Mouse (Mus musculus) frontal cortex, adult 2 months (tissue): ENCODE results near the gene Vmn1r101. TPM values are rescaled to one million over a fixed set of nuclear protein-coding genes. Genes with fewer than 3 reads are reported as not detected.
"Not testable (repeated sequence)": the region's sequence is repeated elsewhere in the genome, so short reads cannot be mapped to it uniquely, and the experiment has no call there.

Experiments
- DNase-seq, 2 experiments: peaks; one replicate each; pipeline ENCODE4 v3.0.0; 2022; ENCODE audit warnings: low spot score in 1 of 2; ENCODE audit errors: extremely low spot score in 1 of 2
- polyA plus RNA-seq: library from polyadenylated mRNA; depleted of rRNA; stranded (reverse); fragments of >200 nt; gene quantifications from 2 replicates; pipeline ENCODE4 v1.2.3, GENCODE M21; 2012; rRNA removed

Gene Vmn1r101
- not detected in 2 replicates for polyA plus RNA-seq

- DNase-seq, result not testable (repeated sequence)
These were observed at the start of gene Vmn1r101 for GRCm38 (mm10) chr7:20442493-20442892. TSS of gene Vmn1r101 (minus strand) at chr7:20442593.

DNA sequence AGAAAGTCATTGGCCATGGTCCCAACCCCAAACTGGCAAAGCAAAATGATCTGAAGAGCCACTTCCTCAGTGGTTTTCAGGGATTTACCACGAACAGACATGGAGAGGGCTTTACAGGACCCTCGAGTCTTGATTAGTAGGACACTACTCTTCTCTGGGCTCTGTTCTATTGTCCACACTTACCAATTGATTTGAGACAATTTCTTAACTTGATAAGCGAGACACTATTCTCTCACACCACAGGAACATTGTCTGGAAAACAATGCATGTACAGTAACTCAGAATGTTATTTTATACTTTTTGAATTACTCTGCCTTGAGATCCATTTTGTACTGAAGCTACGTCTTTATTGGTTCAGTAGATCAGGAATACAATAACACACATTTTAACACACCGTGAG, 32.4 kb upstream of the Vmn1r101 start, which contains the start of gene Gm10670:
Gene Gm10670 (minus strand): TSS at position 101 of the 400 bp plus-strand sequence.
- DNase-seq, result not testable (repeated sequence)

DNA sequence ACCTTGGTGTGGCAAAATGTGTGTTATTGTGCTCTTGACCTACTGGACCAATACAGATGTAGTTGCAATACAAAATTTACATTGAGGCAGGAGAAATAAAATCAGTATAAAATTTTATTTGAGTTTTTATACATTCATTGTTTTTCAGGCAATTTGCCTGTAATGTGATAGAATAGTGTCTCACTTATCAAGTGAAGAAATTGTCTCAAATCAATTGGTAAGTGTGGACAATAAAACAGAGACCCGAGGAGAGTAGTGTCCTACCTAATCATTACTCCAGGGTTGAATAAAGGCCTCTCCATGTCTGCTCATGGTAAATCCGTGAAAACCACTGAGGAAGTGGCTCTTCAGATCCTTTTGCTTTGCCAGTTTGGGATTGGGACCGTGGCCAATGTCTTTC, 24.8 kb downstream of the Vmn1r101 start, which contains the start of gene Vmn1r100:
Gene Vmn1r100 (plus strand): TSS at position 301 of the 400 bp plus-strand sequence.
- DNase-seq, result not testable (repeated sequence)

Other genes starting within 250 kb of the Vmn1r101 start
- not detected in 2 replicates for gene Vmn1r95, start 248.9 kb downstream of the Vmn1r101 start, polyA plus RNA-seq
- gene Gm6164, start 237.0 kb downstream of the Vmn1r101 start, polyA plus RNA-seq, result not detected in 2 replicates
- gene Gm4498, start 208.8 kb downstream of the Vmn1r101 start, polyA plus RNA-seq, result not detected in 2 replicates
- not detected in 2 replicates for gene Gm5890, start 179.8 kb downstream of the Vmn1r101 start, polyA plus RNA-seq
- not detected in 2 replicates for gene Gm4133, start 108.5 kb downstream of the Vmn1r101 start, polyA plus RNA-seq
- not detected in 2 replicates for gene Gm5728, start 67.2 kb downstream of the Vmn1r101 start, polyA plus RNA-seq
- gene Vmn1r100, start 24.7 kb downstream of the Vmn1r101 start, polyA plus RNA-seq, result not detected in 2 replicates
- gene Gm10670, start 32.3 kb upstream of the Vmn1r101 start, polyA plus RNA-seq, result not detected in 2 replicates
- gene Vmn1r103, start 67.9 kb upstream of the Vmn1r101 start, polyA plus RNA-seq, result not detected in 2 replicates
- gene Vmn1r104, start 91.2 kb upstream of the Vmn1r101 start, polyA plus RNA-seq, result not detected in 2 replicates
- not detected in 2 replicates for gene Gm5726, start 103.2 kb upstream of the Vmn1r101 start, polyA plus RNA-seq
- gene Gm4141, start 133.6 kb upstream of the Vmn1r101 start, polyA plus RNA-seq, result not detected in 2 replicates
- gene Gm4513, start 156.4 kb upstream of the Vmn1r101 start, polyA plus RNA-seq, result not detected in 2 replicates
- gene Vmn1r107, start 226.3 kb upstream of the Vmn1r101 start, polyA plus RNA-seq, result not detected in 2 replicates